Mouse (Mus musculus) hindbrain, embryonic 14.5 days (tissue): ENCODE measurements around the gene Mpnd. TPM values are rescaled to one million over a fixed set of nuclear protein-coding genes. Genes with fewer than 3 reads are reported as not detected.
"Not testable (repeated sequence)": the region's sequence is repeated elsewhere in the genome, so short reads cannot be mapped to it uniquely, and the experiment has no call there.

Source experiments
- ATAC-seq: fragments of 200-750 bp; cut with Nextera tagmentation; 2 replicates; pipeline ENCODE4 v1.8.0; 2017; ENCODE audit warnings: moderate number of reproducible peaks, mild to moderate bottlenecking, moderate TSS enrichment, moderate library complexity; ENCODE audit not compliant: low FRiP score
- DNase-seq: peaks from one replicate; pipeline ENCODE4 v3.0.0-alpha.2; 2015; ENCODE audit warnings: low spot score
- H3K27ac ChIP-seq: fragments of 300-500 bp; sonication (generic); 2 replicates; pipeline ENCODE4 v1.5.1; 2014; ENCODE audit warnings: mild to moderate bottlenecking, moderate library complexity
- H3K27me3 ChIP-seq: fragments of 300-500 bp; sonication (generic); 2 replicates; pipeline ENCODE4 v1.6.1; 2014; ENCODE audit warnings: mild to moderate bottlenecking, low read length, mixed read lengths; ENCODE audit not compliant: control insufficient read depth, insufficient read depth
- H3K36me3 ChIP-seq: fragments of 300-500 bp; sonication (generic); replicated peaks from 2 replicates; pipeline ENCODE4 v1.6.1; 2014; ENCODE audit not compliant: control insufficient read depth, insufficient read depth
- H3K4me1 ChIP-seq: fragments of 300-500 bp; sonication (generic); replicated peaks from 2 replicates; pipeline ENCODE4 v1.6.1; 2014; ENCODE audit warnings: antibody characterized with exemption, low read length, mixed read lengths; ENCODE audit not compliant: control insufficient read depth, insufficient read depth
- H3K4me2 ChIP-seq: fragments of 300-500 bp; sonication (generic); replicated peaks from 2 replicates; pipeline ENCODE4 v1.6.1; 2014; ENCODE audit warnings: mild to moderate bottlenecking, moderate library complexity
- H3K4me3 ChIP-seq: fragments of 300-500 bp; sonication (generic); replicated peaks from 2 replicates; pipeline ENCODE4 v1.5.1; 2014; ENCODE audit warnings: mild to moderate bottlenecking, low read length
- H3K9ac ChIP-seq: fragments of 300-500 bp; sonication (generic); 2 replicates; pipeline ENCODE4 v1.6.1; 2014
- H3K9me3 ChIP-seq: fragments of 300-500 bp; sonication (generic); 2 replicates; pipeline ENCODE4 v1.6.1; 2016; ENCODE audit warnings: low read length; ENCODE audit not compliant: control insufficient read depth
- WGBS: fragments of 180-500 bp; shearing (Covaris S2); extraction: QIAGEN DNeasy Blood & Tissue Kit; methylation state at CpG from one replicate; pipeline ENCODE4 v1.1.7; 2014; 5-methylcytosine and 5-hydroxymethylcytosine counted together
- polyA plus RNA-seq: library from polyadenylated mRNA; unstranded; fragments of >200 nt; fragmentation: Nextera tagmentation; extraction: Ambion mirVana; gene quantifications from 2 replicates; pipeline ENCODE4 v1.2.1, GENCODE M21; 2014

Gene Mpnd
- polyA plus RNA-seq, 1 experiment from 2014 or later = 151 TPM

- no peak for DNase-seq
- 90% methylated on average over 7 of the region's 7 CpGs for WGBS
Measured at GRCm38 (mm10) chr17:56062081-56062480, 56.6 kb downstream of the Mpnd start.

GRCm38 (mm10) chr17:56065715-56066114 lies 60.2 kb downstream of the Mpnd start:
- H3K9ac ChIP-seq, H3K4me2 ChIP-seq, H3K9me3 ChIP-seq, ATAC-seq, H3K4me1 ChIP-seq, H3K4me3 ChIP-seq, DNase-seq, H3K27ac ChIP-seq, H3K27me3 ChIP-seq: not testable (repeated sequence)
- WGBS = 83% methylated on average over 6 of the region's 6 CpGs
- H3K36me3 ChIP-seq = peaks cover 61% of the 10 kb centered on the region

More at GRCm38 (mm10) chr17:56062081-56062480, 56.6 kb downstream of the Mpnd start:
- H3K4me1 ChIP-seq = no peaks in the 10 kb centered on the region
- H3K36me3 ChIP-seq = peaks cover 44% of the 10 kb centered on the region
- H3K4me3 ChIP-seq = no peak overlapping the region
- H3K9ac ChIP-seq = no peak overlapping the region
- H3K4me2 ChIP-seq = no peak overlapping the region
- no peak overlapping the region for H3K27ac ChIP-seq
- H3K9me3 ChIP-seq = no peaks in the 10 kb centered on the region
- H3K27me3 ChIP-seq = no peaks in the 10 kb centered on the region
- ATAC-seq = no peak

Other genes with a start within 250 kb of the Mpnd start
- gene Zfp119a, start 126.8 kb upstream of the Mpnd start, polyA plus RNA-seq = 11.3 TPM in 2 replicates
- 14.0 and 16.1 TPM in 2 replicates for gene Zfp959, start 113.6 kb upstream of the Mpnd start, polyA plus RNA-seq
- 9.4 and 10.5 TPM in 2 replicates for gene Zfp119b, start 56.2 kb upstream of the Mpnd start, polyA plus RNA-seq
- gene Ebi3, start 53.1 kb upstream of the Mpnd start, polyA plus RNA-seq = 5.6 and 8.1 TPM in 2 replicates
- 15.9 and 18.1 TPM in 2 replicates for gene Yju2, start 46.6 kb upstream of the Mpnd start, polyA plus RNA-seq
- gene Shd, start 35.2 kb upstream of the Mpnd start, polyA plus RNA-seq = 149 and 167 TPM in 2 replicates
- 167 and 175 TPM in 2 replicates for gene Fsd1, start 19.2 kb upstream of the Mpnd start, polyA plus RNA-seq
- 5.6 and 6.0 TPM in 2 replicates for gene Stap2, start 127 bp upstream of the Mpnd start, polyA plus RNA-seq
- 91.1 and 94.1 TPM in 2 replicates for gene Sh3gl1, start 30.9 kb downstream of the Mpnd start, polyA plus RNA-seq
- 3.1 and 3.6 TPM in 2 replicates for gene Chaf1a, start 34.7 kb downstream of the Mpnd start, polyA plus RNA-seq
- 72.0 and 75.6 TPM in 2 replicates for gene Ubxn6, start 69.3 kb downstream of the Mpnd start, polyA plus RNA-seq
- gene Hdgfl2, start 73.9 kb downstream of the Mpnd start, polyA plus RNA-seq = 95.0 and 98.1 TPM in 2 replicates
- gene Plin4, start 104.1 kb downstream of the Mpnd start, polyA plus RNA-seq = 0.12 and 0.20 TPM in 2 replicates
- gene Plin5, start 111.9 kb downstream of the Mpnd start, polyA plus RNA-seq = 1.9 and 2.1 TPM in 2 replicates
- 0.19 and 0.20 TPM in 2 replicates for gene Lrg1, start 116.3 kb downstream of the Mpnd start, polyA plus RNA-seq
- gene Sema6b, start 134.6 kb downstream of the Mpnd start, polyA plus RNA-seq = 18.3 and 20.5 TPM in 2 replicates
- gene Tnfaip8l1, start 156.8 kb downstream of the Mpnd start, polyA plus RNA-seq = 8.4 and 9.9 TPM in 2 replicates
- gene Mydgf, start 178.2 kb downstream of the Mpnd start, polyA plus RNA-seq = 67.8 and 70.8 TPM in 2 replicates
- 23.4 and 26.2 TPM in 2 replicates for gene Dpp9, start 213.2 kb downstream of the Mpnd start, polyA plus RNA-seq